Mouse (Mus musculus): ENCODE measurements at regions not wholly inside any gene's neighbourhood (a gene's known extent, or its start where the extent isn't known, plus 50 kb on each side); places are given as distances from the start of the nearest gene placed in this dataset.

- ATAC-seq (no peak), DNase-seq (ENCODE audit: low read depth, low spot score) (no peak)
- in situ Hi-C loops (cut with MboI; ENCODE audit: low pct_unique_long_range_greater_than_20kb), result no loop called here
- H3K27me3 ChIP-seq, result no peaks in the 10 kb centered on the region
- ChIA-PET POLR2A (interaction anchor here (0.8 kb wide), 1 partner anchor 41 kb away, joined by 3 read pairs; no protein-coding TSS in a partner anchor), CTCF (interaction anchor here (0.7 kb wide), 1 partner anchor 12 kb away, joined by 3 read pairs; no protein-coding TSS in a partner anchor)
- no peak for TF ChIP-seq CTCF (IDR thresholded peaks at IDR 0.05)
Measured at GRCm38 (mm10) chr10:20776640-20777413, 51.9 kb upstream of the Pde7b start.

DNA sequence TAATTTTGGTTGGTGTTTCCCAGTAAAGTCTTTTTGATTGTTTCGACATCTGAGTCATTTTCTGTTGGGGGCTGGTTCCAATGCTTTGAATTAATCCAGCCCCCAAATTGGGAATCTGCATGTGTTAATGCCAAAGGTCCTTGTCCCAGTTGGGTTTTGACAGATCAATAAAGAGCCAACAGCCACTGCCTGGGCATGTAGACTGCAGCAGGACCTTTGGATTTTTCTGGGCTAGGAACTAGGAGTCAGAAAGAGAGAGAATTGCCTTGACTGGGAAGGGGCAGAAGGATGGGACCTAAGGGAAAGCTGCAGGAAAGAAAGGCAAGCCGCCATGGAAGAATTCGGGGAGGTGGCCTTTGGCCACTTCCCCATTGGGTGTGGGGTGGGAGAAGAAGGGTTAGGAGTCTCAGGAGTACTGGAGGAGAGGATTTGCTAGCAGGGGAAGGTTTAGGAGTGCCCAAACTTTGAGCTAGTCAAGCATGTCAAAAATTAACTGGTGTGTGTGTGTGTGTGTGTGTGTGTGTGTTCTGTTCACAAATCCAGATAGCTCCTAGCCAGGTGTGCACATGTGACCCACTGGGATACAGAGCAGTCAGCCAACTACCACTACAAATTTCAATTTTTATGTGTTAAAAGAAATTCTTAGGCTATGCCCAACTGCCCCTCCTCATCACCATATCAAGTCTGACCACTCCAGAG, 51.0 kb upstream of the Pde7b start:
- no peak for TF ChIP-seq CTCF (IDR thresholded peaks at IDR 0.05)
- H3K27me3 ChIP-seq, result no peaks in the 10 kb centered on the region
- ATAC-seq (no peak), DNase-seq (ENCODE audit: low read depth, low spot score) (no peak)
- in situ Hi-C loops (cut with MboI; ENCODE audit: low pct_unique_long_range_greater_than_20kb), result no loop called here
- ChIA-PET CTCF (interaction anchor here (0.7 kb wide), 1 partner anchor 11 kb away, joined by 3 read pairs; no protein-coding TSS in a partner anchor), POLR2A (interaction anchor here (0.8 kb wide), 1 partner anchor 42 kb away, joined by 3 read pairs; no protein-coding TSS in a partner anchor)

All from Patski (cell line).